Mouse (Mus musculus) forebrain, embryonic 16.5 days (tissue): ENCODE data around the gene Pkdrej. TPM values are rescaled to one million over a fixed set of nuclear protein-coding genes. Genes with fewer than 3 reads are reported as not detected.

Experiments used
- ATAC-seq: fragments of 200-750 bp; cut with Nextera tagmentation; 2 replicates; pipeline ENCODE4 v1.8.0; 2017; ENCODE audit warnings: mild to moderate bottlenecking, moderate library complexity
- H3K27ac ChIP-seq: fragments of 300-500 bp; sonication (generic); 2 replicates; pipeline ENCODE4 v1.5.1; 2014; ENCODE audit warnings: low read length, control low read depth
- H3K27me3 ChIP-seq: fragments of 300-500 bp; sonication (generic); replicated peaks from 2 replicates; pipeline ENCODE4 v1.6.1; 2014; ENCODE audit warnings: low read length; ENCODE audit not compliant: control insufficient read depth, insufficient read depth
- H3K36me3 ChIP-seq: fragments of 300-500 bp; sonication (generic); 2 replicates; pipeline ENCODE4 v1.6.1; 2014; ENCODE audit not compliant: control insufficient read depth, insufficient read depth
- H3K4me1 ChIP-seq: fragments of 300-500 bp; sonication (generic); replicated peaks from 2 replicates; pipeline ENCODE4 v1.6.1; 2014; ENCODE audit warnings: low read length; ENCODE audit not compliant: control insufficient read depth, insufficient read depth
- H3K4me2 ChIP-seq: fragments of 300-500 bp; sonication (generic); 2 replicates; pipeline ENCODE4 v1.6.1; 2014; ENCODE audit warnings: mild to moderate bottlenecking, low read length, control low read depth
- H3K4me3 ChIP-seq: fragments of 300-500 bp; sonication (generic); replicated peaks from 2 replicates; pipeline ENCODE4 v1.5.1; 2014; ENCODE audit warnings: mild to moderate bottlenecking, low read length, control low read depth
- H3K9ac ChIP-seq: fragments of 300-500 bp; sonication (generic); replicated peaks from 2 replicates; pipeline ENCODE4 v1.6.1; 2014; ENCODE audit warnings: low read depth, low read length, control low read depth
- H3K9me3 ChIP-seq: fragments of 300-500 bp; sonication (generic); 2 replicates; pipeline ENCODE4 v1.6.1; 2016; ENCODE audit warnings: low read length; ENCODE audit not compliant: control insufficient read depth
- WGBS: fragments of 180-500 bp; shearing (Covaris S2); extraction: QIAGEN DNeasy Blood & Tissue Kit; methylation state at CpG from one replicate; pipeline ENCODE4 v1.1.7; 2014; 5-methylcytosine and 5-hydroxymethylcytosine counted together
- polyA plus RNA-seq: library from polyadenylated mRNA; unstranded; fragments of >200 nt; fragmentation: Nextera tagmentation; extraction: Ambion mirVana; gene quantifications from 2 replicates; pipeline ENCODE4 v1.2.1, GENCODE M21; 2015

The Pkdrej gene
- polyA plus RNA-seq, 1 experiment from 2014 or later = 0.04 TPM

DNA sequence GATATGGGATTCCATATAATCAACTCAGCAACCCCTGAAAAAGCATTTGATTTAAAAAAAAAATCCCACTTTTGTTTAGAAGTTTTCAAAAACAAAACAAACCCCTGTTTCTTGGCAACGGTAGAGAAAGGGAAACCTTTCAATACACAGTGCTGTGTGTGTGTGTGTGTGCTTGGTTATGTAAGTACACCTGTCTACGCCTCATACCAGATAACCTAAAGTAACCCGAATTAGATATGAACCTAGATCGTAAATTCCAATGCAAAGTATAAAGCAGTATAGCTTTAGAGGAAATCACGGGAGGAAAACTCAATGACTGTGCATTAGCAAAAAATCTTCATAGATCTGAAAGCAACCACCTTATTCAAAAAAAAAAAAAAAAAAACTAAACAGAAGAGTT, 54.9 kb downstream of the Pkdrej start:
- 90% methylated on average over 5 of the region's 5 CpGs for WGBS
- ATAC-seq = no peak
- H3K27me3 ChIP-seq = no peaks in the 10 kb centered on the region
- no peaks in the 10 kb centered on the region for H3K4me1 ChIP-seq
- H3K27ac ChIP-seq = no peak overlapping the region
- no peaks in the 10 kb centered on the region for H3K36me3 ChIP-seq
- no peak overlapping the region for H3K9ac ChIP-seq
- H3K9me3 ChIP-seq = no peaks in the 10 kb centered on the region; the same call in 1 of the 2 replicates
- no peak overlapping the region for H3K4me3 ChIP-seq
- H3K4me2 ChIP-seq = no peak overlapping the region

DNA sequence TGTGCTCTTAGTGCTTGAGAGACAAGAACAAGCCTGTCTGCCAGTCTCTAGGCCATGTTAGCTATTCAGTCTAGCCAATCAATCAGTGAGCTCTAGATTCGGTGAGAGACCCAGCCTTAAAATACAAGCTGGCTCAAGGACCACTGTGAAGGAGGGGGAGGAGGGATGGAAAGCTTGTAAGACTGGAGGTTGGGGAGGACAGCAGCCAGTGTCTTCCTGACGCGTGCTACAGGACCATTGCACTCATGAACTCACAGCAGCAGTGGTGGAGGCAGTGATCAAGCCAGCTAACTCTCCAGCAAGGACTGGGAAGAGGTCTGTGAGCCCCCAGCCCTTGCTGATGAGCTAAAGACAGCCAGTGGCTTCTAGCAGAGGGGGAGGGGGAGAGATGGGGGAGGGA, 56.5 kb downstream of the Pkdrej start:
- no peaks in the 10 kb centered on the region; the same call in 1 of the 2 replicates for H3K9me3 ChIP-seq
- H3K27me3 ChIP-seq = no peaks in the 10 kb centered on the region
- no peak for ATAC-seq
- no peak overlapping the region for H3K4me2 ChIP-seq
- H3K9ac ChIP-seq = no peak overlapping the region
- no peak overlapping the region for H3K27ac ChIP-seq
- no peak overlapping the region for H3K4me3 ChIP-seq
- WGBS = 49% methylated on average over 3 of the region's 3 CpGs
- no peaks in the 10 kb centered on the region for H3K4me1 ChIP-seq
- no peaks in the 10 kb centered on the region for H3K36me3 ChIP-seq

Other genes starting within 250 kb of the Pkdrej start
- 110 and 125 TPM in 2 replicates for gene Wnt7b, start 239.3 kb downstream of the Pkdrej start, polyA plus RNA-seq
- 0.90 and 1.6 TPM in 2 replicates for gene Ppara, start 86.8 kb downstream of the Pkdrej start, polyA plus RNA-seq
- 24.1 and 27.8 TPM in 2 replicates for gene Cdpf1, start 10.0 kb downstream of the Pkdrej start, polyA plus RNA-seq
- gene Ttc38, start 10.6 kb upstream of the Pkdrej start, polyA plus RNA-seq = 3.6 and 4.2 TPM in 2 replicates
- 12.7 and 15.4 TPM in 2 replicates for gene Gtse1, start 38.0 kb upstream of the Pkdrej start, polyA plus RNA-seq
- gene Trmu, start 57.6 kb upstream of the Pkdrej start, polyA plus RNA-seq = 51.2 and 59.1 TPM in 2 replicates
- gene Celsr1, start 212.0 kb upstream of the Pkdrej start, polyA plus RNA-seq = 4.6 and 5.6 TPM in 2 replicates
- gene Gramd4, start 236.0 kb upstream of the Pkdrej start, polyA plus RNA-seq = 56.8 and 57.8 TPM in 2 replicates